Mouse (Mus musculus): ENCODE results near the gene Chst15. TPM values are rescaled to one million over a fixed set of nuclear protein-coding genes. Genes with fewer than 3 reads are reported as not detected.

Gene Chst15
- polyA plus RNA-seq, 1 experiment from 2014 or later, result 5.9 TPM

DNA sequence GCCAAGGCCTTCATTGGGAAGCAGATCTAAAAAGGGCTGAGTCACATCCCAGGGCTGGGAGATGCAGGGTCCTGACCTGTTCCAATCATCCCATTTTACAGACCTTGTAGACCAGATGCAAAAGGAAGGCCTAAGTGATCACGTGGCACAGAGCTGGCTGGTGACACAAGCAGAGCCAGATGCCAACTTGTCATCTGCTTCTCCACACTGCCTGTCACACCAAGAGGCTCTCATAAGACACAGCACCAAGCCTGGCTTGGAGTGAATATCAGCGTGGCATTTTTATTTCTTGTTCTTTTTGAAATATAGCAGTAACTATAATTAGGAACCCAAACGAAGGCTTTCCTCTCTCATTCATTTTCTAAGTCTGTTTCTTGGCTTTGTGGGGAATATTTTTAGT, 52.3 kb downstream of the Chst15 start:
- ATAC-seq (ENCODE audit: low read depth), result no peak
- Histone ChIP-seq H3K27ac (ENCODE audit: low read length) (no peak overlapping the region), H3K9me3 (replicated peaks; ENCODE audit: control insufficient read depth, low read length) (no peaks in the 10 kb centered on the region), H3K9ac (ENCODE audit: low read depth, low read length) (no peak overlapping the region), H3K4me1 (ENCODE audit: control insufficient read depth, low read depth, low read length) (peaks cover 19% of the 10 kb centered on the region), H3K36me3 (ENCODE audit: control insufficient read depth, insufficient read depth) (no peaks in the 10 kb centered on the region; the same call in 1 of the 2 replicates), H3K27me3 (ENCODE audit: control insufficient read depth, insufficient read depth, low read depth, low read length) (no peaks in the 10 kb centered on the region), H3K4me2 (ENCODE audit: low read depth, low read length) (no peak overlapping the region), H3K4me3 (ENCODE audit: low read depth, low read length) (no peak overlapping the region)
- WGBS (ENCODE audit: insufficient replicate concordance), result 64% methylated on average over 3 of the region's 3 CpGs

DNA sequence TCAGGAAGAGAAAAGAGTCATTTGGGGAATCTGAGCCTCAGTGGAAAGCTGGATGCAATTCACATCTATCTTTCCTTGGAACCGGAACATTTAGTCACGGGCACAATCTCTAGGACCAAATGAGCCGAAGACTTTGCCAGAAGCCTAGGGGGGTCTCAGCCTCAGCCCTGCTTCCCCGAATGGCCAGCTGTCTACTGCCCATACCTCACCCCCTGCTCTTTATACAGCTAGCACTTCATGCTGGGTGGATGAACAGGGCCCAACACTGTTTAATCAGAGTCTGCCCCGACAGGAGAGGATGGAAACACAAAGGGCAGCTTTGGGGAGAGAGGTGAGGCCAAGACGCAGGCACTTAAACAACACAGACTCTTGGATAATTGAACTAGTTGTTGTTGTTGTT, 53.8 kb downstream of the Chst15 start:
- ATAC-seq (ENCODE audit: low read depth), result no peak
- Histone ChIP-seq H3K4me3 (ENCODE audit: low read depth, low read length) (no peak overlapping the region), H3K9ac (ENCODE audit: low read depth, low read length) (no peak overlapping the region), H3K9me3 (replicated peaks; ENCODE audit: control insufficient read depth, low read length) (no peaks in the 10 kb centered on the region), H3K36me3 (ENCODE audit: control insufficient read depth, insufficient read depth) (no peaks in the 10 kb centered on the region; the same call in 1 of the 2 replicates), H3K4me2 (ENCODE audit: low read depth, low read length) (no peak overlapping the region), H3K4me1 (ENCODE audit: control insufficient read depth, low read depth, low read length) (peaks cover 19% of the 10 kb centered on the region), H3K27ac (ENCODE audit: low read length) (no peak overlapping the region), H3K27me3 (ENCODE audit: control insufficient read depth, insufficient read depth, low read depth, low read length) (no peaks in the 10 kb centered on the region)
- WGBS (ENCODE audit: insufficient replicate concordance), result 75% methylated on average over 6 of the region's 6 CpGs

DNA sequence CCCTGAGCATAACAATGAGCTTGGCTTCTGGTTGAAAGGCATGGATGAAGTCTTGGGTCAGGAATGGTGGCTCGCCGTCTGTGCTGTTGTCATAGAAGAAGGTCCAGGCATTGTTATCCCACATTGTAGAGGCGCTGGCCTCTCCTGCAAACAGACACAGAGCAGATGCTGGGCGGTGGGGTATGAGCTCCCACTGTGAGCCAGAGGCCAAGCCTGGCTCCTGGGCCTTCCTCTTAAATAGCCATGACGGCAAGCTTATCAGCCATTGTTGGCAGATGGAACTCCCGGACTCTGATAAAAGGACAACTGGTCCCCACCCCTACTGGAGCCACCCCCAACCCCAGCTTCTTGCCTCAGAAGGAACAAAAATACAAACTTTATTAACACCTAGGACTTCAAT, 54.3 kb downstream of the Chst15 start:
- Histone ChIP-seq H3K36me3 (ENCODE audit: control insufficient read depth, insufficient read depth) (no peaks in the 10 kb centered on the region; the same call in 1 of the 2 replicates), H3K4me2 (ENCODE audit: low read depth, low read length) (peak overlapping the region; percentile 45), H3K4me1 (ENCODE audit: control insufficient read depth, low read depth, low read length) (peaks cover 19% of the 10 kb centered on the region), H3K9ac (ENCODE audit: low read depth, low read length) (no peak overlapping the region), H3K4me3 (ENCODE audit: low read depth, low read length) (peak overlapping the region; percentile 42; the same call in 1 of the 2 replicates), H3K27me3 (ENCODE audit: control insufficient read depth, insufficient read depth, low read depth, low read length) (no peaks in the 10 kb centered on the region), H3K9me3 (replicated peaks; ENCODE audit: control insufficient read depth, low read length) (no peaks in the 10 kb centered on the region), H3K27ac (ENCODE audit: low read length) (no peak overlapping the region; the same call in 1 of the 2 replicates)
- 39% methylated on average over 6 of the region's 6 CpGs for WGBS (ENCODE audit: insufficient replicate concordance)
- peak; percentile 67 for ATAC-seq (ENCODE audit: low read depth)

GRCm38 (mm10) chr7:132261885-132262284, 55.1 kb downstream of the Chst15 start:
- Histone ChIP-seq H3K4me2 (ENCODE audit: low read depth, low read length) (peak overlapping the region; percentile 45), H3K36me3 (ENCODE audit: control insufficient read depth, insufficient read depth) (no peaks in the 10 kb centered on the region; the same call in 1 of the 2 replicates), H3K27ac (ENCODE audit: low read length) (peak overlapping the region; percentile 69), H3K4me1 (ENCODE audit: control insufficient read depth, low read depth, low read length) (peaks cover 19% of the 10 kb centered on the region), H3K9me3 (replicated peaks; ENCODE audit: control insufficient read depth, low read length) (no peaks in the 10 kb centered on the region), H3K9ac (ENCODE audit: low read depth, low read length) (peak overlapping the region; percentile 24; the same call in 1 of the 2 replicates), H3K27me3 (ENCODE audit: control insufficient read depth, insufficient read depth, low read depth, low read length) (no peaks in the 10 kb centered on the region), H3K4me3 (ENCODE audit: low read depth, low read length) (peak overlapping the region; percentile 42)
- WGBS (ENCODE audit: insufficient replicate concordance), result 18% methylated on average over 3 of the region's 3 CpGs
- ATAC-seq (ENCODE audit: low read depth), result peak; percentile 90

- no peak overlapping the region for H3K27ac ChIP-seq (ENCODE audit: low read length)
- 65% methylated on average over 5 of the region's 5 CpGs for WGBS (ENCODE audit: insufficient replicate concordance)
- no peak overlapping the region for H3K9ac ChIP-seq (ENCODE audit: low read depth, low read length)
- H3K36me3 ChIP-seq (ENCODE audit: control insufficient read depth, insufficient read depth), result no peaks in the 10 kb centered on the region; the same call in 1 of the 2 replicates
- H3K4me3 ChIP-seq (ENCODE audit: low read depth, low read length), result no peak overlapping the region
- no peaks in the 10 kb centered on the region for H3K27me3 ChIP-seq (ENCODE audit: control insufficient read depth, insufficient read depth, low read depth, low read length)
- no peak for ATAC-seq (ENCODE audit: low read depth)
- H3K4me2 ChIP-seq (ENCODE audit: low read depth, low read length), result no peak overlapping the region
- no peaks in the 10 kb centered on the region for H3K9me3 ChIP-seq (replicated peaks; ENCODE audit: control insufficient read depth, low read length)
- H3K4me1 ChIP-seq (ENCODE audit: control insufficient read depth, low read depth, low read length), result peaks cover 19% of the 10 kb centered on the region
These were observed 56.4 kb downstream of the Chst15 start for GRCm38 (mm10) chr7:132260632-132261031.

- Histone ChIP-seq H3K36me3 (ENCODE audit: control insufficient read depth, insufficient read depth) (no peaks in the 10 kb centered on the region; the same call in 1 of the 2 replicates), H3K9me3 (replicated peaks; ENCODE audit: control insufficient read depth, low read length) (no peaks in the 10 kb centered on the region), H3K27ac (ENCODE audit: low read length) (0 out of 2 replicates have a peak overlapping the region, but pooled peaks have one; percentile 14), H3K9ac (ENCODE audit: low read depth, low read length) (no peak overlapping the region), H3K27me3 (ENCODE audit: control insufficient read depth, insufficient read depth, low read depth, low read length) (no peaks in the 10 kb centered on the region), H3K4me1 (ENCODE audit: control insufficient read depth, low read depth, low read length) (peaks cover 19% of the 10 kb centered on the region), H3K4me3 (ENCODE audit: low read depth, low read length) (no peak overlapping the region), H3K4me2 (ENCODE audit: low read depth, low read length) (no peak overlapping the region)
- WGBS (ENCODE audit: insufficient replicate concordance), result 55% methylated on average over 7 of the region's 7 CpGs
- ATAC-seq (ENCODE audit: low read depth), result no peak
These were observed 58.2 kb downstream of the Chst15 start for GRCm38 (mm10) chr7:132258817-132259216.

- no peak overlapping the region for H3K4me3 ChIP-seq (ENCODE audit: low read depth, low read length)
- H3K9me3 ChIP-seq (replicated peaks; ENCODE audit: control insufficient read depth, low read length), result no peaks in the 10 kb centered on the region
- no peaks in the 10 kb centered on the region for H3K27me3 ChIP-seq (ENCODE audit: control insufficient read depth, insufficient read depth, low read depth, low read length)
- no peak overlapping the region for H3K27ac ChIP-seq (ENCODE audit: low read length)
- whole genome bisulfite sequencing (ENCODE audit: insufficient replicate concordance), result 73% methylated on average over 5 of the region's 5 CpGs
- no peaks in the 10 kb centered on the region; the same call in 1 of the 2 replicates for H3K36me3 ChIP-seq (ENCODE audit: control insufficient read depth, insufficient read depth)
- no peak overlapping the region for H3K9ac ChIP-seq (ENCODE audit: low read depth, low read length)
- H3K4me2 ChIP-seq (ENCODE audit: low read depth, low read length), result no peak overlapping the region
- peaks cover 18% of the 10 kb centered on the region for H3K4me1 ChIP-seq (ENCODE audit: control insufficient read depth, low read depth, low read length)
- no peak for ATAC-seq (ENCODE audit: low read depth)
These were observed 58.8 kb downstream of the Chst15 start for GRCm38 (mm10) chr7:132258216-132258615.

DNA sequence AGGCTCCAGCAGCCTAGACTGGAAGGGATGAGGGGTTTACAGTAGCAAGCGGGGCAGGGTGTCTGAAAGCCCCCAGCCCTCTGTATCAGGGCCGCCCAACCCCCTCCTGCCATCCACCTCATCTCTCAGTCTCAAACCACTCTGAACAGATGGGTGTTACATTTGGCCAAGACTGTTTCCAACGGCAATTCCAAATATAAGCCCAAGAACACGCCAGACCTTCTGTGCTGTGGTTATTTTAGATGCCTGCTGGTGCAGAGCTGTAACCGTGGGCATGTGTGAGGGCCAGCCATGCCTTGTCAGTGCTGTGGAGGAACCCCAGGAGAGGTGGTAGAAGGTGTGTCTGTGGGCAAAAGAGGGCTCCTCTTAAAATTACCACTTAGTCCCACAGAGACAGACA, 63.5 kb downstream of the Chst15 start:
- no peak overlapping the region for H3K27ac ChIP-seq (ENCODE audit: low read length)
- no peak overlapping the region for H3K9ac ChIP-seq (ENCODE audit: low read depth, low read length)
- H3K27me3 ChIP-seq (ENCODE audit: control insufficient read depth, insufficient read depth, low read depth, low read length), result no peaks in the 10 kb centered on the region
- no peak for ATAC-seq (ENCODE audit: low read depth)
- WGBS (ENCODE audit: insufficient replicate concordance), result 70% methylated on average over 5 of the region's 5 CpGs
- H3K4me1 ChIP-seq (ENCODE audit: control insufficient read depth, low read depth, low read length), result no peaks in the 10 kb centered on the region
- H3K4me2 ChIP-seq (ENCODE audit: low read depth, low read length), result no peak overlapping the region
- H3K9me3 ChIP-seq (replicated peaks; ENCODE audit: control insufficient read depth, low read length), result no peaks in the 10 kb centered on the region
- H3K4me3 ChIP-seq (ENCODE audit: low read depth, low read length), result no peak overlapping the region
- H3K36me3 ChIP-seq (ENCODE audit: control insufficient read depth, insufficient read depth), result no peaks in the 10 kb centered on the region

- Histone ChIP-seq H3K4me2 (ENCODE audit: low read depth, low read length) (no peak overlapping the region), H3K9me3 (replicated peaks; ENCODE audit: control insufficient read depth, low read length) (no peaks in the 10 kb centered on the region), H3K9ac (ENCODE audit: low read depth, low read length) (no peak overlapping the region), H3K36me3 (ENCODE audit: control insufficient read depth, insufficient read depth) (no peaks in the 10 kb centered on the region), H3K27ac (ENCODE audit: low read length) (no peak overlapping the region), H3K4me1 (ENCODE audit: control insufficient read depth, low read depth, low read length) (no peaks in the 10 kb centered on the region), H3K27me3 (ENCODE audit: control insufficient read depth, insufficient read depth, low read depth, low read length) (no peaks in the 10 kb centered on the region), H3K4me3 (ENCODE audit: low read depth, low read length) (no peak overlapping the region)
- WGBS (ENCODE audit: insufficient replicate concordance), result 85% methylated on average over 4 of the region's 4 CpGs
- no peak for ATAC-seq (ENCODE audit: low read depth)
These were observed 64.0 kb downstream of the Chst15 start for GRCm38 (mm10) chr7:132253078-132253477.

Data from liver, embryonic 16.5 days (tissue).